Mouse (Mus musculus) skeletal muscle tissue, adult 2 months (tissue): ENCODE measurements around the gene Ints6.
A peak's percentile ranks its signal among the peaks of the same experiment; 100 is the strongest.

Source experiments
- DNase-seq: peaks from one replicate; pipeline ENCODE4 v3.0.0-alpha.2; 2012; ENCODE audit warnings: low read depth, low spot score

Gene Ints6

GRCm38 (mm10) chr14:62761036-62761881 is at the start of gene Ints6:
Gene Ints6 (minus strand): TSS chr14:62761169.
- peak; percentile 100 for DNase-seq

GRCm38 (mm10) chr14:62808661-62809523 is 47.9 kb upstream of the Ints6 start:
- DNase-seq = peak; percentile 13

GRCm38 (mm10) chr14:62806921-62807320 is 46.0 kb upstream of the Ints6 start:
- DNase-seq = no peak

- no peak for DNase-seq
Measured at GRCm38 (mm10) chr14:62803204-62803603, 42.2 kb upstream of the Ints6 start.

GRCm38 (mm10) chr14:62800791-62801190 is 39.8 kb upstream of the Ints6 start:
- DNase-seq = no peak

GRCm38 (mm10) chr14:62798608-62799101 is 37.7 kb upstream of the Ints6 start:
- no peak for DNase-seq

GRCm38 (mm10) chr14:62795719-62796118 is 34.8 kb upstream of the Ints6 start:
- no peak for DNase-seq

GRCm38 (mm10) chr14:62789282-62789681 is 28.3 kb upstream of the Ints6 start:
- DNase-seq = no peak

GRCm38 (mm10) chr14:62782981-62783380 is 22.0 kb upstream of the Ints6 start:
- DNase-seq = no peak

GRCm38 (mm10) chr14:62780520-62781316 is 19.7 kb upstream of the Ints6 start:
- no peak for DNase-seq

GRCm38 (mm10) chr14:62778095-62778494 is 17.1 kb upstream of the Ints6 start:
- no peak for DNase-seq

GRCm38 (mm10) chr14:62775034-62775433 is 14.1 kb upstream of the Ints6 start:
- DNase-seq = no peak

- no peak for DNase-seq
Measured at GRCm38 (mm10) chr14:62774246-62774645, 13.3 kb upstream of the Ints6 start.

GRCm38 (mm10) chr14:62773766-62774165 is 12.8 kb upstream of the Ints6 start:
- DNase-seq = no peak

- no peak for DNase-seq
Measured at GRCm38 (mm10) chr14:62765398-62765797, 4.4 kb upstream of the Ints6 start.

GRCm38 (mm10) chr14:62764371-62764770 is 3.4 kb upstream of the Ints6 start:
- DNase-seq = no peak

- peak; percentile 17 for DNase-seq
Measured at GRCm38 (mm10) chr14:62761943-62762342, 974 bp upstream of the Ints6 start.

- DNase-seq = peak; percentile 36
Measured at GRCm38 (mm10) chr14:62760321-62761035, 491 bp downstream of the Ints6 start.

GRCm38 (mm10) chr14:62759771-62760320 is 1.1 kb downstream of the Ints6 start:
- peak; percentile 54 for DNase-seq

- no peak for DNase-seq
Measured at GRCm38 (mm10) chr14:62758714-62759113, 2.3 kb downstream of the Ints6 start.
